Mouse (Mus musculus) liver, embryonic 12.5 days (tissue): ENCODE measurements around the gene Mtmr3. TPM values are rescaled to one million over a fixed set of nuclear protein-coding genes. Genes with fewer than 3 reads are reported as not detected.
A peak's percentile ranks its signal among the peaks of the same experiment; 100 is the strongest.

Source experiments
- ATAC-seq: fragments of 200-750 bp; cut with Nextera tagmentation; 2 replicates; pipeline ENCODE4 v1.8.0; 2017; ENCODE audit warnings: moderate number of reproducible peaks, mild to moderate bottlenecking, moderate library complexity
- H3K27ac ChIP-seq: fragments of 300-500 bp; sonication (generic); 2 replicates; pipeline ENCODE4 v1.5.1; 2016; ENCODE audit warnings: mild to moderate bottlenecking
- H3K27me3 ChIP-seq: fragments of 300-500 bp; sonication (generic); replicated peaks from 2 replicates; pipeline ENCODE4 v1.6.1; 2016; ENCODE audit warnings: mild to moderate bottlenecking, moderate library complexity
- H3K36me3 ChIP-seq: fragments of 300-500 bp; sonication (generic); 2 replicates; pipeline ENCODE4 v1.6.1; 2016; ENCODE audit warnings: mild to moderate bottlenecking, moderate library complexity
- H3K4me1 ChIP-seq: fragments of 300-500 bp; sonication (generic); 2 replicates; pipeline ENCODE4 v1.6.1; 2016
- H3K4me2 ChIP-seq: fragments of 300-500 bp; sonication (generic); 2 replicates; pipeline ENCODE4 v1.6.1; 2016; ENCODE audit warnings: mild to moderate bottlenecking, moderate library complexity
- H3K4me3 ChIP-seq: fragments of 300-500 bp; sonication (generic); 2 replicates; pipeline ENCODE4 v1.5.1; 2016; ENCODE audit warnings: mild to moderate bottlenecking, moderate library complexity
- H3K9ac ChIP-seq: fragments of 300-500 bp; sonication (generic); 2 replicates; pipeline ENCODE4 v1.6.1; 2016; ENCODE audit warnings: mild to moderate bottlenecking, moderate library complexity
- H3K9me3 ChIP-seq: fragments of 300-500 bp; sonication (generic); replicated peaks from 2 replicates; pipeline ENCODE4 v1.6.1; 2016; ENCODE audit warnings: mild to moderate bottlenecking, moderate library complexity
- WGBS: fragments of 180-500 bp; shearing (Covaris S2); methylation state at CpG from one replicate; pipeline ENCODE4 v1.1.7; 2016; ENCODE audit not compliant: insufficient replicate concordance; 5-methylcytosine and 5-hydroxymethylcytosine counted together
- polyA plus RNA-seq: library from polyadenylated mRNA; unstranded; fragments of >200 nt; fragmentation: Nextera tagmentation; extraction: Ambion mirVana; gene quantifications from 2 replicates; pipeline ENCODE4 v1.2.1, GENCODE M21; 2016

Gene Mtmr3
- polyA plus RNA-seq, 1 experiment from 2014 or later = 38.8 TPM

DNA sequence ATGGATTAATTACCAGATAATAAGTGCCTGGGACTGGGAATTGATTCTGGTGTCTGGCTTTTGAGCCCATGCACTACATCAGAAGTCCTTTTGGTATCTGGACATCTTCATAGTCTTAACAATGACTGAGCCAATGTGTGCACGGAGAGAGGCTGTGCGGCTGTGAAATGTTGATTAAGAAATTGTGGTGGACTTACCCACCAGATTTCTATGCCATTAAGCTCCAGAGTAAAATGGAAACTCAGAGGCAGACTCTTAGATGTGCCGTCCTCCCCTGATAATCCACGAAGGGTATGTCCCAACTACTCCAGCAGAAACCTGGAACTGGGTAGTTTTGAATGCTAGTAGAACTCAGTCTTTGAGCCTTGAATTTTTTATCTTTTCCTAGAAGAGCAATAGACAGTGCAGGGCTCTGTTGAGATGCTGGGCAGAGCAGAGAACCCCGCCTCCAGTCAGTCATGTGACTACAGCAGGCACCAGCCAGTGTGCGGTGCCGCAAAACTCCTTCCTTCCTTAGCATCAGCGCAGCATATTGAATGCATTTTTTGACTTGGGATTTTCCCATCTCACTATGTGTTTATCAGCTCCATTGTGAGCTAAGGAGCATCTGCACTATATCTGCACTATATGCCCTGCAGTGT lies 139.6 kb downstream of the Mtmr3 start:
- no peak for ATAC-seq
- H3K9ac ChIP-seq = no peak overlapping the region
- WGBS = 63% methylated on average over 8 of the region's 8 CpGs
- H3K4me1 ChIP-seq = no peaks in the 10 kb centered on the region
- H3K36me3 ChIP-seq = no peaks in the 10 kb centered on the region
- no peak overlapping the region for H3K4me3 ChIP-seq
- H3K4me2 ChIP-seq = no peak overlapping the region
- no peaks in the 10 kb centered on the region for H3K9me3 ChIP-seq
- H3K27me3 ChIP-seq = peaks cover 46% of the 10 kb centered on the region
- no peak overlapping the region for H3K27ac ChIP-seq

DNA sequence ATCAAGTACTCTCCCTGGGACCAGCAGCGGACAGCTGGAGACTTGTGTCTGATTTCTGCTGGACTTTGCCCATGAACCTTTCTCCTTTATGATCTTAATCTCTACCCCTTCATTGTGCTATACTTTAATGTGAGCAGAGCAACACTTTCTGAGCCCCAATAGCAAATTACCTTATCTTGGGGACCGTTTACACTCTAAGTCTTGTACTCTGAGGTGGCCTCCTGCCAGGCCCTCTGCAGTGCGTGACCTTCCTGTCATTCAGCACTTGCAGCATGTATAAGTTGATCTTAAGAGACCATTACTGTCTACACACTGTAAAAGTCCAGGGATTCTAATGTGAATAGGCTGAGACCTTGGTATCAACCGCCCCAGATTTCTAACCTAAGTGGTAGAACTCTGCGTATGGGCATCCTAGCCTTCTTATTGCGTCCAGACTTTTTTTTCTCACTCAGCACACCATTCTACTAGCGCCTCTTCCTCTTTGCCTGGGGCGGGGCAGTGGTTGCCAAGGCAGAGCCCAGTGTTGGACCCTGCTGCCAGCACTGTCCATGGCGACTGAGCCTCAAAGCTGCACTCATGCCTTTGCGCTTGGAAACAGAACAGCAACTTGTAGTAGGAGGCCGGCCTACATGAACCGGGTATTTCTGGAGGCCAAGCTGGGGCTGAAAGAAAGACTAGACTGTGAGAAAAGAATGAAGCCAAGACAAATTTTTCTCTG lies 142.0 kb downstream of the Mtmr3 start:
- H3K27ac ChIP-seq = no peak overlapping the region
- no peak overlapping the region for H3K4me2 ChIP-seq
- no peak overlapping the region for H3K4me3 ChIP-seq
- H3K9ac ChIP-seq = no peak overlapping the region
- no peak for ATAC-seq
- H3K27me3 ChIP-seq = peaks cover 23% of the 10 kb centered on the region
- H3K9me3 ChIP-seq = no peaks in the 10 kb centered on the region
- WGBS = 70% methylated on average over 12 of the region's 12 CpGs
- H3K36me3 ChIP-seq = no peaks in the 10 kb centered on the region
- no peaks in the 10 kb centered on the region for H3K4me1 ChIP-seq

- H3K4me3 ChIP-seq = no peak overlapping the region
- H3K9ac ChIP-seq = no peak overlapping the region
- no peak overlapping the region for H3K27ac ChIP-seq
- no peaks in the 10 kb centered on the region for H3K9me3 ChIP-seq
- H3K4me1 ChIP-seq = no peaks in the 10 kb centered on the region
- H3K27me3 ChIP-seq = peaks cover 14% of the 10 kb centered on the region; the same call in 1 of the 2 replicates
- no peak overlapping the region for H3K4me2 ChIP-seq
- no peak for ATAC-seq
- no peaks in the 10 kb centered on the region for H3K36me3 ChIP-seq
- WGBS = 18% methylated on average over 9 of the region's 9 CpGs
Measured at GRCm38 (mm10) chr11:4451116-4451515, 143.5 kb downstream of the Mtmr3 start.

DNA sequence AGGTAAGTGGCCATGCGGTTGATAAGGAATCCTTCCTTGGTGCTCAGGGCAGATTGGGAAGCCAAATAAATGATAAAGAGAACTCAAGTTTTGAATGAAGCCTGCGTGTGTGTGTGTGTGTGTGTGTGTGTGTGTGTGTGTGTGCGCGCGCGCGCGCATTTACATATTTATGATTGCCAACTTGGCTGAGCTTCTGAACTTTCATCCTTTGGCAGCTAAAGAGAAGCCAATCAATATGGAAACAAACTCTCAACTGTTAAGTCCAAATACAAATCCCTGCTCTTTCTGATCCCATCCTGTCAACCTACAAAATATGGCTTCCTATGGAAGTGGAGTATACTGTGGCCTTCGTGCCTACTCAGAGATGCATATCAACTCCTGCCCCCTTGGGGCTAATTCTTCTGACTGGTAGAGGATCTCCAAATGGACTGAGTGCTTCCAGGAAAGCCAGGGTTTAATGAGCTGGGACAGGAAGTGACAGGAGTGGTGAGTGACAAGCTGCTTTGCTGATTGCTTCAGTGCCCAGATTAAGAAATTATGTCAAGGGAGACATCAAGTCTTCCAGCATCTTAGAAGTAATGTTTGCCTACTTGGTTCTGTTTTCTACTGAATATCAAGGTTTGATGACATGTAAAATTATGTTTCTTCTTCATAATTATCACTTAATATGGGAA lies 148.3 kb downstream of the Mtmr3 start:
- no peak overlapping the region for H3K27ac ChIP-seq

GRCm38 (mm10) chr11:4442280-4442679 lies 152.4 kb downstream of the Mtmr3 start:
- ATAC-seq = no peak

More for the DNA sequence above, 148.3 kb downstream of the Mtmr3 start:
- no peaks in the 10 kb centered on the region for H3K27me3 ChIP-seq
- no peak for ATAC-seq
- H3K4me3 ChIP-seq = no peak overlapping the region
- H3K9me3 ChIP-seq = no peaks in the 10 kb centered on the region
- 82% methylated on average over 9 of the region's 9 CpGs for WGBS
- H3K4me2 ChIP-seq = no peak overlapping the region
- no peaks in the 10 kb centered on the region for H3K4me1 ChIP-seq
- H3K9ac ChIP-seq = no peak overlapping the region
- no peaks in the 10 kb centered on the region for H3K36me3 ChIP-seq

DNA sequence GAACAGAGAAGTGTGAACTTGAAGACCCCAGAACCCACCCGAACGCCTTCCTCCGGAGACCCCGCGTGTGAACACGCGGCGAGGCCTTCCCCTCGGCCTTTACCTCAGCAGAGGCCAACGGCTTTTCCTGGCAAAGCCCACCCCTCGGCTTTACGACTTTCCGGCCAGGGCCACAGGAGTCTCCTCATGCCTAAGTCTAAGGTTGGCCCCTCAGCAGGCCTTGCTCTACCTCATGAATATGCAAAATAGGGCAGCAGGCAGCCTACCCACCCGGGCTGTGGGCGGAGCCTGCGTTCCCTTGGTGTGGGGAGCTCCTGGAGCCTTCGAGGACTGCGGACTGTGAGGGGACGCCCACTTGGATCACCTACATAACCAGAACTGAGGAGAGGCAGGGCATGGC lies 153.7 kb downstream of the Mtmr3 start, which contains the start of gene Hormad2:
TSS of gene Hormad2 (minus strand) at position 128 of the 400 bp plus-strand sequence.
- Histone ChIP-seq H3K27ac (no peak within 1 kb of the TSS), H3K4me2 (peak within 1 kb of the TSS; percentile 52), H3K27me3 (no peaks in the 10 kb centered on the region), H3K4me3 (peak within 1 kb of the TSS; percentile 30), H3K9ac (peak within 1 kb of the TSS; percentile 39; the same call in 1 of the 2 replicates), H3K9me3 (no peaks in the 10 kb centered on the region), H3K4me1 (peaks cover 7% of the 10 kb centered on the region), H3K36me3 (no peaks in the 10 kb centered on the region)
- peak; percentile 73 for ATAC-seq
- 44% methylated on average over 19 of the region's 19 CpGs for WGBS

More at GRCm38 (mm10) chr11:4442280-4442679, 152.4 kb downstream of the Mtmr3 start:
- H3K27me3 ChIP-seq = no peaks in the 10 kb centered on the region
- no peak overlapping the region for H3K4me2 ChIP-seq
- no peak overlapping the region for H3K4me3 ChIP-seq
- H3K4me1 ChIP-seq = peaks cover 7% of the 10 kb centered on the region
- H3K27ac ChIP-seq = no peak overlapping the region
- H3K9ac ChIP-seq = no peak overlapping the region
- H3K9me3 ChIP-seq = no peaks in the 10 kb centered on the region
- WGBS = 16% methylated on average over 1 of the region's 1 CpGs
- H3K36me3 ChIP-seq = no peaks in the 10 kb centered on the region

DNA sequence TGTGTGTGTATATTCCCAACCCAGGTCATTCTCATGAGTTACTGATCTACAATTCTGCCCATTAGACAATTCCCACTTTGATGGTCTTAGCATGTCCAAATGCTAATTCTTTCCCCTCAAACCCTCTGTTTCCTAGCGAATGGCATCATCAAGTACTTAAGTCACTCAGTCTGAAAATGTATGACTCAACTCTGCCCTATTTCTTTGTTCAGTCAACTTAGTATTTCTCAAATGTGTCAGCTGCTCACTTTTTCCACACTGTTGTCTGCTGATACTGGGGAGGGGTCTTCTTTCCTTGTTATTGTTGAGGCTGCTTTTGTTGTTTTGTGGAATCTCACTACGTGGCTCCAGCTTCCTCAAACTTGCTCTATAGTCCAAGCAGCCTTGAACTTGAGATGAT lies 156.5 kb downstream of the Mtmr3 start:
- Histone ChIP-seq H3K4me1 (peaks cover 7% of the 10 kb centered on the region), H3K27me3 (no peaks in the 10 kb centered on the region), H3K9me3 (no peaks in the 10 kb centered on the region), H3K36me3 (no peaks in the 10 kb centered on the region), H3K4me3 (no peak overlapping the region), H3K4me2 (no peak overlapping the region), H3K9ac (no peak overlapping the region), H3K27ac (no peak overlapping the region)
- 44% methylated on average over 2 of the region's 2 CpGs for WGBS
- no peak for ATAC-seq

DNA sequence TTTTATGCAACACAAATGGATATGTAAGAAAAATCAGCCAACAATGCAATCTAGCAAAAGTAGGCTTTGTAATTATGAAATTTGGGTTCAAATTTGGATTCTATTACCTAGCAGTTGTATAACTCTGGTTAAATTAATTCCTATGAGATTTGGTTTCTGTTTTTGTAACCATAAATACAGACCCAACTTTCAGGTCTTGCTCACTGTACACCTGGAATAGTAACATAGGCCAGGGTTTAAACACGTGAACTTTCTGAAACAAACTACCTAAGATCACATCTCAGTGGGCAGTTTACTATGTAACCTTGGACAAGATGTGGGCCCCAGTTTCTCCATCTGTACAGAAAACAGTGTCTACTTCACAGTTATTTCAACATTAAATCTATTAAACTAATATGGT lies 157.3 kb downstream of the Mtmr3 start:
- Histone ChIP-seq H3K36me3 (no peaks in the 10 kb centered on the region), H3K9ac (no peak overlapping the region), H3K27ac (no peak overlapping the region), H3K4me1 (peaks cover 7% of the 10 kb centered on the region), H3K4me3 (no peak overlapping the region), H3K9me3 (no peaks in the 10 kb centered on the region), H3K4me2 (no peak overlapping the region), H3K27me3 (no peaks in the 10 kb centered on the region)
- ATAC-seq = no peak
- WGBS = 82% methylated on average over 1 of the region's 1 CpGs

DNA sequence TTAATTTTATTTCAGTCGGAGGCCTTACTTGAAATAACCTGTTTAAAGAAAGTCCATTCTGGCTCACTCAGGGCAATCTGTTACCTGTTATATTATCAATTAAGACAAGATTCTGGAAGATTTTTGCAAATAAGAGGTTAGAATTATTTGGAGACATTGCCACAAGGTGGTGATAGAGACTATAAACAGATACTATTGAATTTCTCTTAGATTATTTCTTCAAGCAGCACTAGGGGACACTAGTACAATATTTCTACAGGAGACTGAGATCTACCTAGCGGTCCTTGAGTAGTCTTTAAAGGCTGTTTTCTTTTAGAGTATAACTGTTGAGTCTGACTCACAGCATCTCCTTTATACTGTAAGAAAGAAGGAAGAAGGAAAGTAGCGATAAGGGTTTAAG lies 158.0 kb downstream of the Mtmr3 start:
- WGBS = 77% methylated on average over 3 of the region's 3 CpGs
- H3K27ac ChIP-seq = no peak overlapping the region
- H3K4me1 ChIP-seq = peaks cover 7% of the 10 kb centered on the region
- H3K4me3 ChIP-seq = no peak overlapping the region
- no peaks in the 10 kb centered on the region for H3K27me3 ChIP-seq
- no peaks in the 10 kb centered on the region for H3K36me3 ChIP-seq
- H3K9ac ChIP-seq = no peak overlapping the region
- no peak for ATAC-seq
- no peak overlapping the region for H3K4me2 ChIP-seq
- no peaks in the 10 kb centered on the region for H3K9me3 ChIP-seq

GRCm38 (mm10) chr11:4434461-4434860 lies 160.2 kb downstream of the Mtmr3 start:
- H3K9ac ChIP-seq = no peak overlapping the region
- no peaks in the 10 kb centered on the region for H3K36me3 ChIP-seq
- no peak for ATAC-seq
- H3K4me1 ChIP-seq = no peaks in the 10 kb centered on the region
- no peak overlapping the region for H3K4me2 ChIP-seq
- WGBS = 62% methylated on average over 4 of the region's 4 CpGs
- H3K4me3 ChIP-seq = no peak overlapping the region
- H3K27ac ChIP-seq = no peak overlapping the region
- no peaks in the 10 kb centered on the region for H3K27me3 ChIP-seq
- H3K9me3 ChIP-seq = no peaks in the 10 kb centered on the region
